Mouse (Mus musculus): ENCODE data around the gene Pde5a. TPM values are rescaled to one million over a fixed set of nuclear protein-coding genes. Genes with fewer than 3 reads are reported as not detected.

Gene Pde5a
- polyA plus RNA-seq, 1 experiment: 10.7 TPM

DNA sequence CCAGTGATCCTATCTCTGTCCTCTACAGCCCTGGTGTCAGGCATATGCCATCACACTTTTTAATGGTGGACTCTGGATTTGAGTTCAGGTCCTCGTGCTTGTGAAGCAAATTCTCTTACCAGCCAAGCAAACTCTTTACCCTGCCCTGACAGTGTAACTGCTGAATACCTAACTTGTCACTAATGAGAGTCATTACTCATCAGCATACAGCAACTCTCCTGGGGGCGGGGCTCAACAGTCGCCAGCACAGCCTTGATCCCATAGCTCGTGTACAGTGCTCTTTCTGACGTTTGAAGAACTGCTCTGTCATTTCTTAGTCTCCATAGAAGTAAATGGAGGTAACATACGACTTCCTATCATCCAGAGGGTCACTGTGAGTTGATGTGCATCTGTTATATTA is 169.5 kb downstream of the Pde5a start:
- DNase-seq (ENCODE audit: low read depth, low spot score): no peak
- WGBS: 63% methylated on average over 6 of the region's 6 CpGs

DNA sequence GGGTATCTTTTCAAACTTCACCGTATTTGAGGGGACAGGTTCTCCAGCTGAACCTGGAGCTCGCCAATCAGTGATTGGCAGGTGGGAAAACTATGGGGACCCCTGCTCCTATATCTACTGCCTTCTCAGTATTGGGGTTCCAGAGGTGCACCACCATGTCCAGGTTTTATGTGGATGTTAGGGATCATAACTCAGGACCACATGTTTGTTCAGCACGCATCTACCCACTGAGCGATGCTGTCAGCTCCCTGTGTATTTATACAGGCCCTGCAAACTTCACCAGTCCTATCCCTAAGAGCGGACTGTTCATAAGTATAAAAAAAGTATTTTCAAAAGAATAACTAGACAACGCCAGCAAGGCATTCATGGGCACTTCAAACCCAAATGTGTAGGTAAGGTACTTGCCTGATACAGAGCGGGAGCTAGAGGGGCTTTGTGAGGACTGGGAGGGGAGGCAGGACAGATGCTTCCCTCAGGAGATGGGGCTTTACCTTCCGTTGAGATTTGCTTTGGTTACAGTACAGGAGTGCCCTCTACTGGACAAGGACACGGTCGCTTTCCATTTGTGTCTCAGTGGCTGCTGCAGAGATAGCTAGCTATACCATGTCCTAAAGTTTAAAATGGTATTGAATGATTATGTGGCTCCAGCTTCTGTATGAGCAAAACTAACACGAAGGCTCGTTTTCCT is 175.1 kb downstream of the Pde5a start:
- DNase-seq (ENCODE audit: low read depth, low spot score): peak; percentile 70
- WGBS: 34% methylated on average over 12 of the region's 12 CpGs

DNA sequence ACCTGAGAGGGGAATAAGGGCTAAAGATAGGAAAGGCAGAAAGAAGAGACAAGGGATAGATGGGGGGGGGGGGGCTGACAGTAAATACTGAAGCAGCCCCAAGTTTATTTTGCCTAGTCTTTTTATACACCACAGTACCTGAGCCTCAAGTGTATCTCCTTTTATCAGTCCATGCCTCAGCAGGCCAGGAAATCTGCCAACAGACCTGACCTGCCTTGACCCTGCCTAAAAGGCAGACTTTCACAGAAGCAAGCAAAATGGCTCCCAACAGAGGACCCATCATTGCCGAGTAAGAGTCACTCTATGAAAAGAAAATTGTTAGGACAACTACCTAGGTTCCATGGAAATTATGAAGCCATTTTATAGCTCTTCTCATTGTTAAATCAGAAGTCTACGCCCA is 179.1 kb downstream of the Pde5a start:
- WGBS: 86% methylated on average over 2 of the region's 2 CpGs
- no peak for DNase-seq (ENCODE audit: low read depth, low spot score)

Other genes starting within 250 kb of the Pde5a start
- 12.2 and 16.9 TPM in 2 replicates for gene Fnbp1l, start 109.2 kb upstream of the Pde5a start, polyA plus RNA-seq (2012; rRNA removed)
- 493 and 1,413 TPM in 2 replicates for gene Fabp2, start 166.1 kb downstream of the Pde5a start, polyA plus RNA-seq (2012; rRNA removed)
- gene Gm10959, start 190.4 kb downstream of the Pde5a start, polyA plus RNA-seq (2012; rRNA removed): not detected in 2 replicates
- 52.5 and 64.0 TPM in 2 replicates for gene 1810037I17Rik, start 195.3 kb downstream of the Pde5a start, polyA plus RNA-seq (2012; rRNA removed)